Mouse (Mus musculus): Measurements from ENCODE around the gene Ucp2. TPM values are rescaled to one million over a fixed set of nuclear protein-coding genes. Genes with fewer than 3 reads are reported as not detected.

Gene Ucp2
- polyA plus RNA-seq, 1 experiment = 1,168 TPM

DNA sequence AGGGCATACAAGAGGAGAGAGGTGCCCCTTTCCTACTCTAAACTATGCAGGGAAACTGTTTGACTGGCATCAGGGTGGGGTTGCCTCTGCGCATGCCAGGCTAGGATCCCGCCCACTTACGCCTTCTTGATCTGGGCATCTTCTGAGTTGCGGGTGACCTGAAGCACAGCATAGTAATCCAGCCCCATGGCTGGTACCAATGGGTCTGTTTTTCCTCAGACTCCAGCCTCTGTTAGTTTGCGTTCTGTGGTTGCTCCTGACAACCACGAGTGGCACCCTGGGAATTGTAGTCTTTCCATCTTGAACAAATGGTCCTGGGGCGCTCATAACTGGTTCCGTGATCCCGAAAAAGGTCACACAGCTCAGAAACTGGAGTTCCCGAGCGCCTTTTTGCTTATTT, 21.4 kb downstream of the Ucp2 start, which contains the start of gene Dnajb13:
Gene Dnajb13, minus strand, starts transcription at position 388 of the 400 bp plus-strand sequence.
- no peak for TF ChIP-seq GATA1 (IDR thresholded peaks at IDR 0.05; ENCODE audit: low read length)

DNA sequence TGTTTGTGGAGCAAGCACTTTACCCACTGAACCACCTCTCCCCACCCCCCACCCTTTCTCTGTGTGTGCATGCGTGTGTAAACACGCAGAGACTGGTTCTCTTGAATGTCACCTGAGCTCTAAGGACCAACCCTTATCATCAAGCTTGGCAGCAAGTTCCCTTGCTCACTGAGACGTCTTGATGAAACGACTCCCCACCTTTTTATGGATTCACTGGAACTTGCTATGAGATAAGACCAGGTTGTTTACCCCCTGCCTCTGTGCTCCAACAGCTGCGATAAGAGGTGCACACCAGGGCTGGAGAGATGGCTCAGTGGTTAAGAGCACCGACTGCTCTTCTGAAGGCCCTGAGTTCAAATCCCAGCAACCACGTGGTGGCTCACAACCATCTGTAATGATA, 27.1 kb downstream of the Ucp2 start:
- TF ChIP-seq GATA1 (IDR thresholded peaks at IDR 0.05; ENCODE audit: low read length) = no peak

DNA sequence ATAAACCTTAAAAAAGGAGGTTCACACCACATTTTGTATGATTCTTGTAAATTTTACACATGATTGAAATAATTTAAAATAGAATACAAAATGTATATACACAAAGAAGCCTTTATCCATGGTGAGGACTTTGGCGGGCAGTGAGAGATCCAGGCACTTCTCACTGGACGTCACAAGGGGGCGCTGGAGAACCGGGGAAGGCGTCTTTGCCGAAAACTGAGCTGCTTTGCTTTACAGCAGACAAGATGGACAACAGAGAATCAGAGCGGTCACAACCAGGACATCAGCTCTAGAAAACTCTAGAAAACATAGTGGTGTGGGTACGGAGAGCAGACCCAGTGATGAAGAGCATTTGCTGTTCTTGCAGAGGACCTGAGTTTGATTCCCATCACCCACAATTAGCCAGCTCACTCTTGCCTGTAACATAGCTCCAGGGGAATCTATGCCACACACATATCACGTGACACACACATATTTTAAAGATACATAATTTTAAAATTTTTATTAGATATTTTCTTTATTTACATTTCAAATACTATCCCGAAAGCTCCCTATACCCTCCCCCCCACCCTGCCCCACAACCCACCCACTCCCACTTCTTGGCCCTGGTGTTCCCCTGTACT, 27.6 kb downstream of the Ucp2 start:
- no peak for TF ChIP-seq GATA1 (IDR thresholded peaks at IDR 0.05; ENCODE audit: low read length)

DNA sequence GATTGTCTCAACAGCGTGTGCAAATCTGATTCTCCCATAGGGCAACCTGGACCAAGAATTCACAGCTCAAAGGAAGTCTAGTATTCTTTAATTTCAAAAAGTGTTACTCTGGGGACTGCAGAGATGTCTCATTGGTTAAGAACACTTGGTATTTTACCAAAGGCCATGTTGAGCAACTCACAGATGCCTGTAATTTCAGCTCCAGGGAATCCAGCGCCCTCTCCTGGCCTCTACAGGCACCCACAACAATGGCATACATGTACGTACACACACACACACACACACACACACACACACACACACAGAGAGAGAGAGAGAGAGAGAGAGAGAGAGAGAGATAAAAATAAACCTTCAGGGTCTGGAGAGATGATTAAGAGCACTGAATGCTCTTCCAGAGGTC, 29.1 kb downstream of the Ucp2 start:
- TF ChIP-seq GATA1 (IDR thresholded peaks at IDR 0.05; ENCODE audit: low read length) = no peak

DNA sequence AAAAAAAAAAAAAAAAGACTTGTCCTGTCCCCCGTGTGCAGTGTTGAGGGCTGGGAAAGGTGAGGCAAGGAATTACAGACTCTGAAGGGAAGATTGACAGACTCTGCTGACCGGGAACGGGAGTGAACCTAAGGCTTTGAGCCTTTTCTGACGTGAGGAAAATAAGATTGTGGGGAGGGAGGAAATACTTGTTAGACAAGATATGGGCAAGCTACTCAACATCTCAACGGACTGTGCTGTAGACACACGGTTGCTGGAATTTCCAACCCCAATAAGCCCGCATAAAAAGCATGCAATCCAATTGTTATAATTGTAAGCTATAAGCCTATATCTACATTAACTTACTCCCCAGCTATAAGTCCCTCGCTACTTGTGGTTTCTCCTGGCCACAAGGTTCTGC, 31.5 kb downstream of the Ucp2 start:
- no peak for TF ChIP-seq GATA1 (IDR thresholded peaks at IDR 0.05; ENCODE audit: low read length)

DNA sequence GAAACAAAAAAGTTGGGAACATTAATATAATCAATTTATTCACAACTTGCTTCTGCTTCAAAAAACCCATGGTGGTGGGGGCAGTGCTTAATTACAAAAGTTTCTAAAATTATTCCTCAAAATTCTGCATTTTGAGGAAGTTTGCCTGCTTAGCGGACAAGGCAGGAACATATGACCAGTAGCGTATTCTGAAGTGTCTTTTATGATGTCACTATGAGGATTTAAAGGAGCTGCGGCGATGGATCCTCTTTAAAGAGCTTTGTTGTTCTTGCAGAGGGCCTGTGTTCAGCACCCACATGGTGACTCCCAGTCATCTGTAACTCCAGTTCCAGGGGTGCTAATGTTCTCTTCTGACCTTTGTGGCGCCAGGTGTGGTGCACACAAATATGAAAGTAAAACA, 37.6 kb downstream of the Ucp2 start:
- no peak for TF ChIP-seq GATA1 (IDR thresholded peaks at IDR 0.05; ENCODE audit: low read length)

DNA sequence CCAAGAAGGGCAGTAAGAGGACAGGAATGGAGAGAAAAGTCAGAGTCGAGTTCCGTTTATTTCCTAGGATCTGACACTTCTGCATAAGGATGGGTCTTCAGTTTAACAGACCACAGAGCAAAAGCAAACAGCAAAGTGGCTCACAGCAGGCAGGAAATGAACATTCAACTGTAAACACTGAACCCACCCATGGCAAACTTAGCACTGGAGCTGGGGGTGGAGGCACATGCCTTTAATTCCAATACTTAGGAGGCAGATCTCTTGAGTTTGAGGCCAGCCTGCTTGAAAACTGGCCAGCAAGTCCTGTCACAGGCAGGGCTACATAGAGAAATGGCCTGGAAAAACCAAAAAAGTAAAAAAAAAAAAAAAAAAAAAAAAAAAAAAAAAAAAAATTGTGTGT, 40.4 kb downstream of the Ucp2 start:
- TF ChIP-seq GATA1 (IDR thresholded peaks at IDR 0.05; ENCODE audit: low read length) = no peak

DNA sequence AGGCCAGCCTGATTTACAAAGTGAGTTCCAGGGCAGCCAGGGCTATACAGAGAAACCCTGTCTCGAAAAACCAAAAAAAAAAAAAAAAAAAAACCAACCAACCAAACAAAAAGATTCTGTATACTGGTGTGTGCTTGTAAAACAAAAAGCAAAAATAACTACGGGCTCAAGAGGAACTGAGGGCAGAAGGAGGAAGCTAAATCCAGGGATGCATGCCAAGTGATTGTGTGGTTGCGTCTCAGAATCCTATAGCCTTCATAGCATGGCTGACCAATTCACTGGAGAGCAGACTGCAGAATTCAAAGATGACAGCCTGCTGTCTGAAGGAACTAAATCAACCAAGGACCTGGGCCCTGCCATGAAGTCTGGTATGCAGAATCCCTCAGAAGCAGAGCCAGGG, 41.1 kb downstream of the Ucp2 start:
- TF ChIP-seq GATA1 (IDR thresholded peaks at IDR 0.05; ENCODE audit: low read length) = no peak

DNA sequence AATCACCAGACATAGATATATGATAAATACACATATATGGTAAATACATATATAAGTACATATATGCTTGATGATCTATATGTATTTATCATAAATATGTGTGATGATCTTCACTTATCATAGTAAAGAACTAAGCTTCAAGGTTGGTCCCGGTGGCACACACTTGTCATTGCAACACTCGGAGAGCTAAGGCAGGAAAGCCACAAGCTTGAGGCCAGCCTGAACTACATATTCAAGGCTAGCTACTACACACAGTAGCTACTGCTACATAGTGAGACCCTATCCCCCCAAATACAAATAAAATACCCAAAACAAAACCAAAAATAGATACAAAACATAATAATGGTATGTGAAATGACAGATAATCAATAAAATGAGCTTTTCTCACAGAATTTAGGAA, 42.7 kb downstream of the Ucp2 start:
- TF ChIP-seq GATA1 (IDR thresholded peaks at IDR 0.05; ENCODE audit: low read length) = no peak

DNA sequence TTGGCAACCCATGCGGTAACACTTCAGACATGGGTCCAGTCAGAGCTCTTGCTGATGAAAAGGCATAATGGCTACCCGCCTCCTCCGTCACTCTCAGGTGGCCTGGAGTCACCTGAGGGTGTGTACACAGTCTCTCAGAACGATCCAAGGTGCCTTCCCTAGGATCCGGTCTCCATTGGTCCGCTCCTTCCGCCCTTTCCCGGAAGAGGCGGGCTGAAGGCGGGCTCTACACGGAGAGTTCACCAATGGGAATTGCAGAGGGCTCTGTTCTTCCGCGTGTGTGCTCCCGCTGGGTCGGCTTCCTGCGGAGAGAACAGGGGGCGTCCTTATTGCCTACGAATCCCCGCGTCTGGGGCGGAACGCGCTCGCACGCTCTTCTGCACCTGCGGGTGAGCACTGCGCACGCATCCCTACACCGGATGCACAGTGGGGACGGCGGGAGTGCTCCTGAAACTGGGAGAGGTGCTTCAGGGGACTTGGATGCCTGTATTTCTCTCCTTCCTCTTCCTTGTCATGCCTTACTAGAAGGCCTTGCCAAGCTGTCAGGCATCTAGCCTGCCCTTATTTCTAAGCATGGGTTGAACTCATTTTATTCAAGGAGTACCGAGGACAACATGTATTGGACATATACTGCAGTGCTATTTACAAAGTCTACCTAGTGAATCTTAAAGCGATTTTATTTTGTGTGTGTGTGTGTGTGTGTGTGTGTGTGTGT, 43.8 kb downstream of the Ucp2 start, which contains the start of gene Coa4:
Gene Coa4, plus strand, starts transcription at position 268 of the 715 bp plus-strand sequence.
- no peak for TF ChIP-seq GATA1 (IDR thresholded peaks at IDR 0.05; ENCODE audit: low read length)

DNA sequence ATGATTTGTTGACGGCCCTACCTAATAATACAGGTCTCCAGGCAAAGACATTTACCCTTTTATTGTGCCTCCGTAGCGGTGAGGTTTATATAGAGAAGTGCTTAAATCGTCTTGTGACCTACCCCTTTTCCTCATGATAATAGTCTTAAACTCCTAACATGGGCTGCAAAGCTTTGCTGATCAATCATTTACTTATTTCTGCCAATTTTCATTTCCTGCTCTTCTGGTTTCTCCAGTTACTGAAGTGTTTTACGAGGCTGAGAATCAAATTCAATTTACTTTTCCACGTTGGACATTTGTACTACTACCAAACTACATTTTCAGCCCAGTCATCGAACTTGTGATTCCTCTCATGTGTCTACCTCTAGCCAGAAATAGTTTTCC, 44.4 kb downstream of the Ucp2 start:
- TF ChIP-seq GATA1 (IDR thresholded peaks at IDR 0.05; ENCODE audit: low read length) = no peak

DNA sequence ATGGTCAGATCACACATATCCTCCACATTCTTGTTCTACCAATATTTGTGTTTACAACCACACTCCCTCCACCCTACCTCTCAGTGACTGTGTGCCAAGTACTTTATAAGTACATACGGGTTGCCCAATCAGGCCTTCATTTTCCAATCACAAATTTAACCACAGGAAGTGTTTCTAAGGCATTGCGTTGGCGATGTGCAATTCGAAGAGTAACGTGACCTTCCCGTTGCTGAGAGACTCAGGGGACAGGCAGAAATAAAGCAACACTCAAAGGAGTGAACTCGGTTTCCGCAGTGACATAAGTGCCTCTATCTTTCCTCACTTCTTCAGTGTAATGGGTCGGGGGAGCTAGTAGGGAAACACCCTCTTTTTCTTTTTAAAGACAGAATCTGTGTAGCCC, 46.4 kb downstream of the Ucp2 start:
- TF ChIP-seq GATA1 (IDR thresholded peaks at IDR 0.05; ENCODE audit: low read length) = no peak

DNA sequence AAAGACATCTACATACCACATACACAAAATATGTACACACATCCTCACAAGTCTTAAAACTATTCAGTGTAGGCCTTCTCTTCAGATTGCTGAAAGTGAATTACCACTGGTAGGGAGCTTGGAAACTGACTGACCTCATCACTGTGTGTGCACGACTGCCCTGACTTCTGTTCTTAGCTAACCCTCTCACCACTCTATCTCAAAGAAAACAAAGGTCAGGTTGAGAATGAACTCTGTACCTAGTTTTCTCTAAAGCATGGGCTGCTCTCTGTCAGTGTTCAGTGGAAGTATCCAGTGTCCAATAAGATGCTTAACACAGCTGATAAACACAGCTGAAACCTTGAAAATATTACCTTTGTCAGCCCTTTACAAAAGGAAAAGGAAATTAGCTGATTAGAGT, 51.3 kb downstream of the Ucp2 start:
- TF ChIP-seq GATA1 (IDR thresholded peaks at IDR 0.05; ENCODE audit: low read length) = no peak

DNA sequence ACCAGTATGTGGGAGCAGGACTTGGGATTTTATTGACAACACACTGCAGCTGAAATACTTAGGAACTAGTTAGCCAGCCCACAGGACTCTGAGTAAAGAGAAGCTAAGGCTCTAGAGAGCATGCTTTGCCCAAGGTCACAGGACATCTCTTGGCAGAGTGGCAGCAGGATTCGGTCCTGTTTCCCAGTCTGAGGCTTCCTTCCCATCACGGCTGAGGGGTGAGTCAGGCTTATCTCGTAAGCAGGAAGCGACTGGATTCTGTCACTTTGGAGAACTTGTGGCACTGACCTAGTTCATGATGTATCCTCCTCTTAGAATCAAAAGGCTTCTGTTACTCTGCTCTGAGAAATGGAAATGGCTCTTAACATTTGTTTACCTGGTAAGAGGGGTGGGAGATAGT, 54.5 kb downstream of the Ucp2 start:
- no peak for TF ChIP-seq GATA1 (IDR thresholded peaks at IDR 0.05; ENCODE audit: low read length)

DNA sequence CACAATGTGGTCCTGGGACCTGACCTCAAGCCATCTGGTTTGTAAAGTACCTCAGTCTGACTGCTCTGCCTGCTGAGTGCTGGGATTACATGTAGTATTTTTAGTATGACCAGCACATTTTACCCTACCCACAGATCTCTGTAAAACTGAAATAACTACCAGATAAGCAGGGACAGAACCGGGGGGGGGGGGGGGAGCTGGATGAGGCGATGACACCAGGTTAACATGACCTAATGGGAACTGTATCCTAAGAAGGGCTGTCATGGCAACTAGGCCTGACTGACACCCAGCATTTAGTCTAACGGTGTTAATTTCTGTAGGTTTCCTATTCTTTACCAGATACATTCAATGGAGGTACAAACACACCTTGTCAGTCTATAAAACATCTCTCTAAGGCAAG, 56.7 kb downstream of the Ucp2 start:
- no peak for TF ChIP-seq GATA1 (IDR thresholded peaks at IDR 0.05; ENCODE audit: low read length)

DNA sequence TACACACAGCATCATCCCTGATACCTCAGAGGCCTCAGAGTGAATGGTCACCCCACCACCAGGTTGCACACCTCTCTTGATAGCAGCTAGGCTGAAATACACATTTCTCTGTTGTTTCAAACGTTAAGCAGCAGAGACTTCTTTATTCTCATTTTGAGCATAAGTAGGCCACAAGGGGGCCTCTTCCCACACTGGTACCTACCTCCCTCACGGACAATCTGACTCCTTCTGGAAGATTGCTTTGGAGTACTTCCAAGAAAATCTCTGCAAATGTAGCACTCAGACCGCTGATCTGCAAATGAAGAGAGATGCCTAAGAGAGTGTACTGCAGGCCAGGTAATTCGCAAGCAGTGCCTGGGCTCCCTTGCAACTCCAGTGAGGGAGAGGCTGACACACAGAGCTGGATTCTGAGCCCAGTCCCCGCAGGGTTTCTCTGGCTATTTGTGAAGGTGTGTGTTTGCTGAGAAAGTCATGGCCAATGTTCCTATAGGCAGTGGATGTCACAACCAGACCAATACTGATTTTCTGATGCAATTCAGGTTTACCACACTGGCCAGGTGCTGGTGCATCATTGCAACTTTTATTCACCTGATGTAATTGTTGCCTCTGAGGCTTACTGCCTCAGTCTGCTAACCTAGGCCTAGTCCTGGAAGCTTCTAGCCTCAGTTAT, 57.3 kb downstream of the Ucp2 start:
- no peak for TF ChIP-seq GATA1 (IDR thresholded peaks at IDR 0.05; ENCODE audit: low read length)

Other genes starting within 250 kb of the Ucp2 start
- not detected in 2 replicates for gene P4ha3, start 207.8 kb upstream of the Ucp2 start, polyA plus RNA-seq (2012)
- 22.7 and 27.1 TPM in 2 replicates for gene C2cd3, start 121.1 kb upstream of the Ucp2 start, polyA plus RNA-seq (2012)
- gene Ppme1, start 121.0 kb upstream of the Ucp2 start, polyA plus RNA-seq (2012) = 45.7 and 57.9 TPM in 2 replicates
- gene Ucp3, start 20.3 kb upstream of the Ucp2 start, polyA plus RNA-seq (2012) = 0.04 TPM in 1 of 2 replicates, not detected in the other
- not detected in 2 replicates for gene Dnajb13, start 21.6 kb downstream of the Ucp2 start, polyA plus RNA-seq (2012)
- gene Coa4, start 43.7 kb downstream of the Ucp2 start, polyA plus RNA-seq (2012) = 11.2 and 13.4 TPM in 2 replicates
- gene Rab6a, start 114.1 kb downstream of the Ucp2 start, polyA plus RNA-seq (2012) = 22.5 and 28.2 TPM in 2 replicates
- 1.2 and 1.7 TPM in 2 replicates for gene Mrpl48, start 115.0 kb downstream of the Ucp2 start, polyA plus RNA-seq (2012)
- not detected in 2 replicates for gene Plekhb1, start 169.1 kb downstream of the Ucp2 start, polyA plus RNA-seq (2012)
- 43.5 and 47.1 TPM in 2 replicates for gene Fam168a, start 213.3 kb downstream of the Ucp2 start, polyA plus RNA-seq (2012)